Mouse (Mus musculus): ENCODE results near the gene Tm2d3. TPM values are rescaled to one million over a fixed set of nuclear protein-coding genes. Genes with fewer than 3 reads are reported as not detected.

Gene Tm2d3
- polyA plus RNA-seq, 1 experiment from 2014 or later: 68.5 TPM

GRCm38 (mm10) chr7:65691929-65692605, 1.1 kb downstream of the Tm2d3 start:
- no peaks in the 10 kb centered on the region for H3K9me3 ChIP-seq (ENCODE audit: control insufficient read depth, low read length)
- no peak for ATAC-seq (ENCODE audit: insufficient number of reproducible peaks, low FRiP score, low TSS enrichment, low read depth)
- no peak overlapping the region for H3K4me2 ChIP-seq (ENCODE audit: low read depth, severe bottlenecking)
- no peak overlapping the region for H3K27ac ChIP-seq (replicated peaks; ENCODE audit: low read depth, low read length)
- no peak overlapping the region for H3K9ac ChIP-seq (ENCODE audit: low read length)
- 82% methylated on average over 8 of the region's 8 CpGs for WGBS
- H3K4me1 ChIP-seq (ENCODE audit: control insufficient read depth, insufficient read depth, low read length): peaks cover 8% of the 10 kb centered on the region
- H3K4me3 ChIP-seq (ENCODE audit: low read depth, low read length): no peak overlapping the region
- no peaks in the 10 kb centered on the region; the same call in 1 of the 2 replicates for H3K36me3 ChIP-seq (ENCODE audit: control insufficient read depth, insufficient read depth, low read length)
- no peak for DNase-seq (ENCODE audit: low spot score)
- no peaks in the 10 kb centered on the region for H3K27me3 ChIP-seq (ENCODE audit: control insufficient read depth, insufficient read depth, low read length)

- H3K4me3 ChIP-seq (ENCODE audit: low read depth, low read length): peak overlapping the region; percentile 77
- no peak overlapping the region for H3K27ac ChIP-seq (replicated peaks; ENCODE audit: low read depth, low read length)
- H3K36me3 ChIP-seq (ENCODE audit: control insufficient read depth, insufficient read depth, low read length): peaks cover 3% of the 10 kb centered on the region; the same call in 1 of the 2 replicates
- peak overlapping the region; percentile 51 for H3K4me2 ChIP-seq (ENCODE audit: low read depth, severe bottlenecking)
- DNase-seq (ENCODE audit: low spot score) (no peak), ATAC-seq (ENCODE audit: insufficient number of reproducible peaks, low FRiP score, low TSS enrichment, low read depth) (peak; percentile 22; the same call in 1 of the 2 replicates)
- H3K27me3 ChIP-seq (ENCODE audit: control insufficient read depth, insufficient read depth, low read length): no peaks in the 10 kb centered on the region
- H3K9me3 ChIP-seq (ENCODE audit: control insufficient read depth, low read length): no peaks in the 10 kb centered on the region
- H3K9ac ChIP-seq (ENCODE audit: low read length): peak overlapping the region; percentile 77; the same call in 1 of the 2 replicates
- WGBS: 2% methylated on average over 10 of the region's 10 CpGs
- H3K4me1 ChIP-seq (ENCODE audit: control insufficient read depth, insufficient read depth, low read length): peaks cover 8% of the 10 kb centered on the region
Observed at GRCm38 (mm10) chr7:65692883-65693282, 1.9 kb downstream of the Tm2d3 start.

- Histone ChIP-seq H3K9me3 (ENCODE audit: control insufficient read depth, low read length) (no peaks in the 10 kb centered on the region), H3K36me3 (ENCODE audit: control insufficient read depth, insufficient read depth, low read length) (peaks cover 3% of the 10 kb centered on the region; the same call in 1 of the 2 replicates), H3K27ac (replicated peaks; ENCODE audit: low read depth, low read length) (0 out of 2 replicates have a peak overlapping the region, but pooled peaks have one; percentile 39), H3K4me1 (ENCODE audit: control insufficient read depth, insufficient read depth, low read length) (peaks cover 8% of the 10 kb centered on the region), H3K27me3 (ENCODE audit: control insufficient read depth, insufficient read depth, low read length) (no peaks in the 10 kb centered on the region), H3K9ac (ENCODE audit: low read length) (peak overlapping the region; percentile 77), H3K4me2 (ENCODE audit: low read depth, severe bottlenecking) (peak overlapping the region; percentile 51), H3K4me3 (ENCODE audit: low read depth, low read length) (peak overlapping the region; percentile 77)
- under 1% methylated on average over 51 of the region's 52 CpGs for WGBS
- ATAC-seq (ENCODE audit: insufficient number of reproducible peaks, low FRiP score, low TSS enrichment, low read depth) (peak; percentile 92), DNase-seq (ENCODE audit: low spot score) (peak; percentile 89)
Observed at GRCm38 (mm10) chr7:65693301-65693821, 2.4 kb downstream of the Tm2d3 start.

GRCm38 (mm10) chr7:65696450-65696849, 5.5 kb downstream of the Tm2d3 start:
- H3K36me3 ChIP-seq (ENCODE audit: control insufficient read depth, insufficient read depth, low read length): peaks cover 7% of the 10 kb centered on the region
- no peak for ATAC-seq (ENCODE audit: insufficient number of reproducible peaks, low FRiP score, low TSS enrichment, low read depth)
- no peak overlapping the region for H3K4me3 ChIP-seq (ENCODE audit: low read depth, low read length)
- peaks cover 8% of the 10 kb centered on the region for H3K4me1 ChIP-seq (ENCODE audit: control insufficient read depth, insufficient read depth, low read length)
- no peak overlapping the region for H3K9ac ChIP-seq (ENCODE audit: low read length)
- no peaks in the 10 kb centered on the region for H3K27me3 ChIP-seq (ENCODE audit: control insufficient read depth, insufficient read depth, low read length)
- no peak overlapping the region for H3K27ac ChIP-seq (replicated peaks; ENCODE audit: low read depth, low read length)
- no peak overlapping the region for H3K4me2 ChIP-seq (ENCODE audit: low read depth, severe bottlenecking)
- DNase-seq (ENCODE audit: low spot score): no peak
- no peaks in the 10 kb centered on the region for H3K9me3 ChIP-seq (ENCODE audit: control insufficient read depth, low read length)
- 59% methylated on average over 2 of the region's 2 CpGs for WGBS

- no peak for DNase-seq (ENCODE audit: low spot score)
- Histone ChIP-seq H3K36me3 (ENCODE audit: control insufficient read depth, insufficient read depth, low read length) (peaks cover 13% of the 10 kb centered on the region), H3K4me1 (ENCODE audit: control insufficient read depth, insufficient read depth, low read length) (no peaks in the 10 kb centered on the region), H3K27ac (replicated peaks; ENCODE audit: low read depth, low read length) (no peak overlapping the region), H3K27me3 (ENCODE audit: control insufficient read depth, insufficient read depth, low read length) (no peaks in the 10 kb centered on the region), H3K4me3 (ENCODE audit: low read depth, low read length) (no peak overlapping the region), H3K4me2 (ENCODE audit: low read depth, severe bottlenecking) (no peak overlapping the region), H3K9ac (ENCODE audit: low read length) (no peak overlapping the region), H3K9me3 (ENCODE audit: control insufficient read depth, low read length) (no peaks in the 10 kb centered on the region)
- ATAC-seq (ENCODE audit: insufficient number of reproducible peaks, low FRiP score, low TSS enrichment, low read depth): no peak
- WGBS: 91% methylated on average over 7 of the region's 7 CpGs
Observed at GRCm38 (mm10) chr7:65702076-65702475, 11.1 kb downstream of the Tm2d3 start.

GRCm38 (mm10) chr7:65704818-65705242, 13.9 kb downstream of the Tm2d3 start:
- H3K9ac ChIP-seq (ENCODE audit: low read length): no peak overlapping the region
- H3K4me1 ChIP-seq (ENCODE audit: control insufficient read depth, insufficient read depth, low read length): no peaks in the 10 kb centered on the region

GRCm38 (mm10) chr7:65708506-65708905, 17.5 kb downstream of the Tm2d3 start:
- H3K9ac ChIP-seq (ENCODE audit: low read length): no peak overlapping the region
- H3K36me3 ChIP-seq (ENCODE audit: control insufficient read depth, insufficient read depth, low read length): no peaks in the 10 kb centered on the region
- H3K9me3 ChIP-seq (ENCODE audit: control insufficient read depth, low read length): no peaks in the 10 kb centered on the region
- WGBS: 86% methylated on average over 1 of the region's 1 CpGs
- no peak overlapping the region for H3K4me3 ChIP-seq (ENCODE audit: low read depth, low read length)
- H3K27ac ChIP-seq (replicated peaks; ENCODE audit: low read depth, low read length): no peak overlapping the region
- H3K4me2 ChIP-seq (ENCODE audit: low read depth, severe bottlenecking): no peak overlapping the region
- DNase-seq (ENCODE audit: low spot score) (no peak), ATAC-seq (ENCODE audit: insufficient number of reproducible peaks, low FRiP score, low TSS enrichment, low read depth) (no peak)
- no peaks in the 10 kb centered on the region for H3K27me3 ChIP-seq (ENCODE audit: control insufficient read depth, insufficient read depth, low read length)
- H3K4me1 ChIP-seq (ENCODE audit: control insufficient read depth, insufficient read depth, low read length): no peaks in the 10 kb centered on the region

More at GRCm38 (mm10) chr7:65704818-65705242, 13.9 kb downstream of the Tm2d3 start:
- H3K4me2 ChIP-seq (ENCODE audit: low read depth, severe bottlenecking): peak overlapping the region; percentile 25; the same call in 1 of the 2 replicates
- WGBS: 24% methylated on average over 10 of the region's 10 CpGs
- no peaks in the 10 kb centered on the region for H3K27me3 ChIP-seq (ENCODE audit: control insufficient read depth, insufficient read depth, low read length)
- DNase-seq (ENCODE audit: low spot score) (peak; percentile 88), ATAC-seq (ENCODE audit: insufficient number of reproducible peaks, low FRiP score, low TSS enrichment, low read depth) (no peak)
- no peak overlapping the region for H3K27ac ChIP-seq (replicated peaks; ENCODE audit: low read depth, low read length)
- no peak overlapping the region for H3K4me3 ChIP-seq (ENCODE audit: low read depth, low read length)
- H3K36me3 ChIP-seq (ENCODE audit: control insufficient read depth, insufficient read depth, low read length): peaks cover 9% of the 10 kb centered on the region
- no peaks in the 10 kb centered on the region for H3K9me3 ChIP-seq (ENCODE audit: control insufficient read depth, low read length)

GRCm38 (mm10) chr7:65710301-65710700, 19.3 kb downstream of the Tm2d3 start:
- no peak overlapping the region for H3K9ac ChIP-seq (ENCODE audit: low read length)
- H3K36me3 ChIP-seq (ENCODE audit: control insufficient read depth, insufficient read depth, low read length): no peaks in the 10 kb centered on the region
- no peak overlapping the region for H3K4me3 ChIP-seq (ENCODE audit: low read depth, low read length)
- ATAC-seq (ENCODE audit: insufficient number of reproducible peaks, low FRiP score, low TSS enrichment, low read depth): no peak
- no peak overlapping the region for H3K4me2 ChIP-seq (ENCODE audit: low read depth, severe bottlenecking)
- H3K27me3 ChIP-seq (ENCODE audit: control insufficient read depth, insufficient read depth, low read length): no peaks in the 10 kb centered on the region
- no peaks in the 10 kb centered on the region for H3K9me3 ChIP-seq (ENCODE audit: control insufficient read depth, low read length)
- no peaks in the 10 kb centered on the region for H3K4me1 ChIP-seq (ENCODE audit: control insufficient read depth, insufficient read depth, low read length)
- WGBS: 83% methylated on average over 3 of the region's 3 CpGs
- no peak overlapping the region for H3K27ac ChIP-seq (replicated peaks; ENCODE audit: low read depth, low read length)
- DNase-seq (ENCODE audit: low spot score): no peak
